Mouse (Mus musculus) kidney, adult 18-20 months (tissue): ENCODE results near the gene Ank2.

ENCODE experiments used
- DNase-seq: peaks from one replicate; pipeline ENCODE4 v3.0.0; 2021

The Ank2 gene

DNA sequence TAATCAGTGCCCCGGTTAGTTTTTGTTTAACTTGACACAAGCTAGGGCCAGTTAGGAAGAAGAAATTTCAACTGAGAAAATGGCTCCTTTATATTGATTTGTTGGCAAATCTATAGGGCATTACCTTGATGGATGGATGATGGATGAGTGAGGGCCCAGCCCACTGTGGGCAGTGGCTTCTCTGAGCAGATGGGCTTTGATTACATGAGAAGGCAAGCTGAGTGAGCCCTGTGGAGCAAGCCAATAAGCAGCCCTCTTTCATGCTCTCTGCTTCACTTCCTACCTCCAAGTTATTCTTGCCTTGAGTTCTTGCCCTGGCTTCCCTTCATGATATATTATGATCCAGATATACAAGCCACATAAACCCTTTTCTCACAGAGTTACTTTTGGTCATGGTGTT is 401.4 kb downstream of the Ank2 start:
- no peak for DNase-seq

DNA sequence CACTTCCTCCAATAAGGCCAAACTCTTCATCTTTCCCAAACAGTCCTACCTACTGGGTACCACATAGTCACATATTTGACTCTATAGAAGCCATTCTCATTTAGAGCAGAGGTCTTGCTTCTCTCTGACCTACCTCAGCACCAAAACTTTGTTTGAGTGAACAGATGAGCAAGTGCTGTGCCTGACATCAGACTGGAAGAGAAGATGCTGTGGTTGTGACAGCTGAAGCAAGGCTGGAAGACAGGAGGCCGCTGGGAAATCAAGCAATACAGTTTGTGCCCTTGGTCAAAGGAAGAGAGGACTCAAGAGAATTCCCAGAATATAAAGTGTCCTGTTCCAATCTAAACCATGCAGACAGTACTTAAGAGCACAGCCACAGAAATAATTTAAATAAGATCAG is 402.0 kb downstream of the Ank2 start:
- no peak for DNase-seq

DNA sequence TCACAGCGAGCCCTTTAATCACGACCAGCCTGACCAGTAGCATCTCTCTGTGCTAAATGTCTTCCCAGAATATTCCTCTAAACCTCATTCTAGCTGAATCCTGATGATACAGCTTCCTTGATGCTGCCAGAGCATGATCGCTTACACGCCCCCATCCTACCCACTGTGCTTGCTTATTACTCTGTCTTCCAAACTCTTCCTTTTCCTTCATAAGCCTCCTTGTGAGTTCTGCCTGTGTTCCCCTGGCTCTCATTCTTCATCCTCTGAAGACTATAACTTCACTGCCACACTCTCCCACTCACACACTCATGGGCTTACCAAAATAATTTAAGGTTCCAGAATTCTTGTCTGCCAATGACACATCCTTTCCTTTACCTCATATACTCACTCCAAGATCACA is 405.5 kb downstream of the Ank2 start:
- DNase-seq, result no peak

DNA sequence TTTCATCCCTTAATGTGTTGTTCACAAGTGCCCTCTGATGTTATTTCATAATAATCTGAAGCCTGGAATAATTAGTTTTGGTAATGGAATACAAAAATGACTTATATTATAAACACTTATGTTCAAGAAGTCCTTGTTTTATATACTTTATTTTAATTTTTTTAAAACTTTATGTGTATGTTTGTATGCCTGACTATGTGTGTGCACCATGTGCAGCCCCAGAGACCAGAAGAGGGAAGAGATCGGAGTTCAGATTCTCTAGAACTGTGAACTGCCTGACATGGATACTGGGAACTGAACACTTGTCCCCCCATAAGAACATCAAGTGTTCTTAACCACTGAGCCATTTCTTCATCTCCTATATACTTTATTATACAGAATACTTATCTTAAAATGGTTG is 411.6 kb downstream of the Ank2 start:
- DNase-seq, result no peak

DNA sequence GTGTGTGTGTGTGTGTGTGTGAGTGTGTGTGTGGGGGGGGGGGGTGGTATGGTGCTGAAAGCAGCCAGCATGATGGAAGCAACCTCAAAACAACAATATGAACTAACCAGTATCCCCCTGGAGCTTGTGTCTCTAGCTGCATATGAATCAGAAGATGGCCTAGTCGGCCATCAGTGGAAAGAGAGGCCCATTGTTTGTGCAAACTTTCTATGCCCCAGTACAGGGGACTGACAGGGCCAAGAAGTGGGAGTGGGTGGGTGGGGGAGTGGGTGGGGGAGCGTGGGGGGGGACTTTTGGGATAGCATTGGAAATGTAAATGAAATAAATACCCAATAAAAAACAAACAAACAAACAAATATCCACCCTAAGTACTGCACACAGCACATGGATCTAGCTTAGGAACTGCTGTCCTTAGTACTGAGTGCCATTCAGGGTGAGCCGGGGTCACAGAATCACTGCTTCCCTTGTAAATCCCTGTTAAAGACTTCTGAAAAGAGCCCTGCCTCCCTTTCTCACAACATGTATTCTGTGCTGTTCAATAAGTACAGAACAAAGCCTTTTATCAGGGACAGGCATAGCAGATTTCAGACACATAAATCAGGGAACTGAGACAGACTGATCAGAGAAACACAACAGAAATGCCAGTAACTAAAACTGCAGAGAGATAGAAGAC is 412.2 kb downstream of the Ank2 start:
- no peak for DNase-seq

DNA sequence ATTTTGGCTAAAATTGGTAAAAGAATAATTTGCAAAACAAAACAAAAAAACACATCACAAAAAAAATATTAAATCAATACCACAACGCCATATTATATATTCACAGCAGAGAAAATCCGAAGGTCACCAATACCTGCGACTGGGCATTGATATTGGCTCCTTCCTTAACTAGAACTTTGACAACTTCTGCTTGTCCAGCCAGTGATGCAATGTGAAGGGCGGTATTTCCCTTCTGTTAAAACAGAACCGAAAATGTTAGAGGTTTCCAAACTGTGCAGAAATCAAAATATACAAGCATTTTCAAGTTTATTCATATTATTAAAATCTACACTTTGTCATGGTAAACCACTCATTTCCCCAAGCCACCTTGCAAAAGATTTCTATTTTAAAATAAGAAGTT is 421.8 kb downstream of the Ank2 start:
- DNase-seq, result no peak

DNA sequence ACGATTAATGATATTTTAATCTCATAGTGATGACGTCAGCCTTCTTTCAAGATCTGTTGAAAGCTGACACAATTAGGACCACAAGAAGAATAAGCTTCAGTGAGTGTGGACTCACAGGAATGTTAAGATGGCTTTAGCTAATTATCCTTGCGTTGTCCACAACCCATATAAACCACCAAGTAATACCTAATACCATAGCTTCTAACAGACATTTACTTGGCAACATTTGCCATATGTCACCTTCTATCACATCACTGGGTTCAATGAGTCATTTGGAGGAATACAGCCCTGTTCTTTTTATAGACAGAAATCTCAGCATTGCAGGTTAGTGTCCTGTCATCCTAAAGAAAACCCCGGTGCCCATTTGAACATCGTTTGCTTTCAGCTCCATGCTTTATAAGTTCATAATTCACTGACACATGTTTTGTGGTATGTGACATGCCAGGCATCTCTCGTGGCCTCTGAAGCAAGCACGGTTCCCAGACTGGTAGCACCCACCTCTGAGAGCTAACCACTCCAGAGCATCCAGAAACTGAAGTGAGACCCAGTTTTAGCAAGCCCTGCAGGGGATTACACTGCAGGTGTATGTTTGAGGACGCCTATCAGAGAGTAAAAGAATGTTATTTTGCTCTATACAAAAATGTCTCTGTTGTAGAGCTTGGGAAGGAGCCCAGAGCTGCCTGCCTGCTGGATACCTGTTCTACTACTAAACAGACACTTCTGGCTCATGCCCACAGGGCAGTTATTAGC is 423.4 kb downstream of the Ank2 start:
- DNase-seq, result no peak

DNA sequence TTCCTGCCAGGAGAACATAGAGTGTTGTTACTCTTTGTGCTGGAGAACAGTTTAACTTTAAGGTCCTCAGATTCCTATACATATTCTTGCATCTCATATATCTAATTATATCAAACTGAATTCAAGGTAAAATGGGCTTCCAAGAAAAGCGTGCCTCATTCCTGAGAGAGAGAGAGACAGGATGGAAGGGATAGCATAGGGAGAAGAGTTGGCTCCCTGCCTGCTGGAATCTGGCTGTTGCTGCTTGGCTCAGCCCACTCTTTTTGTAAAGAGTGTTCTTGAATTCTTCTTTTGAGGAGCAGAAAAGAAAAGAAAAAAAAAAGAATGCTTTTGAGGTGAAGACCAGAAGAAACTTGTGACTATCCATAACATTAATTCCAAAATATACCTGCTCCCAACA is 427.7 kb downstream of the Ank2 start:
- DNase-seq, result no peak

DNA sequence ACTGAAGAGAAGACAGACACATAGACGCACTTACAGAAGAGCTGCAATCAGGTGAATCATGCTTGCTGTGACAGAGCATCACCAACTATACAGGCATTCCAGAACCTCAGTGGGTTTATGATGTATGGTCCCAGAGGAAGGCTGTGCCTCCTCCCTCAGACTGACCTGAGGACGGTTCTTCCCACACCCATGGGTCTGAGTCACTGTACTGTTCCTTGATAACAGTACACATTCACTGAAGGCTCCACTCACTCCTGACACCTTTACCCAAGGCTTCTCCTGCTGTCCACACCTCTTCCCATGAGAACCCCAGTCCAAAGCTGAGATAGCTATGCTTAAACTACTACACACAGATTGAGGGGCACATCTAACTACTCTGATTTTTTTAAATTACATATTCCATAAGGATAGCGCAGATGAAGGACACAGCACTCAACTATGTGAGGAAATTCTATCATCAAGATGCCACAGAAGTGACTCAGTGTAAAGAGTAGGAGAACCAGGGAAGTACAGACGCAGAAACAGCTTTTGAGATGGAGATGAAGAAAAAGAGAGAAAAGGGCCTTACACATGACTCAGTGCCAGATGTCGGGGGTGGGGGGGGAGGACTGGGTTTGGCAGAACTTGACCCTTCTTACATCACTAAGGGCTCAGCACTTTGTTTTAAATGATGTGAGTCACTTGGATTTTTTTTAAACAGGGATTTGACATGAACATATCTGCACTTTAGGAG is 435.3 kb downstream of the Ank2 start:
- DNase-seq, result no peak

DNA sequence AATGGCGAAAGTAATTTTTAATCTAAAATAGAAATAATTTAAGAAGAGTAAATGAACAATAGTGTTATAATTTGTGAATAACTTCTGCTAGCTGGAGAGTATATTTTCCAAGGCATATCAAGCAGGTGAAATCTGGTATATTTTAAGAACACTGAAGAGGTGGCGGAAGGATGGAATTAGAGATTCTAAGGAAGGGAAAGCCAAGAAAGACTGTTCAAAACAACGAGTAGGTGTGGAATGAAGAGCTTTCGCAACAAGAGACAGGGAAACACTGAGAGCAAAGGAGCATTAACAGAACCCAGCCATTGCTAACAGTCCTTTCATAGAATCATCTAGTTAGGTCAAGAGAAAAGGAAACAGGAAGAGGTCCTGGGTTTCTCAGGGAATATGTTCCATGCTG is 439.5 kb downstream of the Ank2 start:
- DNase-seq, result no peak

DNA sequence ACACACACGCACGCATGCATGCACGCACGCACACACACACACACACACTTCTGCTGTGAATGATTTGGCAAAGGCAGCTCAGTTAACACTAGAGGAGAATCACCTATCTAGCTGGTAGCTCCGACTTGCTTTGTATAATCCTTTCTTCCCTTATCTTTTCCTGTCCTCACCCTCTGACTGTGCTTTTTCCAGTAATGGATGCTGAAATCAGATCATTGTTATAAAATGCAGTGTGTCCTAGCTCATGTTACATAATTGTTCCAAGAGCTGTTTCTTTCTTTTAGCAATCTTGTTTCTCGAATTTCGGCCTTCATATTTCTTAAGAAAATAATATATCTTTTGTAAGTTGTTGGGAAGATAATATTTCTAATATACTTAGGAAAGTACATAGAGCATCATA is 457.9 kb downstream of the Ank2 start:
- DNase-seq, result no peak

DNA sequence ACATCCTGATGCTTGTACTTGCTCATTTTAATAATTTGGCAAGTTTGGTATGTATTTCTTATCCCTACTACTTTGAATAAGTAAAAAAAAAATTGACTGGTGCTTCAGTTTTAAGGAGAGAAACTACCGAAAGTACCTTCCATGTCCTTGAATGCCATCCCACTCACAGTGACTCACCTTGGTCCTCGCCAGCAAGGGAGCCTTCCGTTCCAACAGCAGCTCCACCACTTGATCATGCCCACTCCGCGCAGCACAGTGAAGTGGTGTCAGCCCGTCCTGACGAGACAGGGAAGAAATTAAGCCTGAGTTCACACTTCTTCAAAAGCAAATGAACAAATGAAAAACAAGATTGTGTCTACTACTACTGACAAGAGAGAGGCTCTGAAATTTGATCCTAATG is 460.6 kb downstream of the Ank2 start:
- DNase-seq, result no peak

DNA sequence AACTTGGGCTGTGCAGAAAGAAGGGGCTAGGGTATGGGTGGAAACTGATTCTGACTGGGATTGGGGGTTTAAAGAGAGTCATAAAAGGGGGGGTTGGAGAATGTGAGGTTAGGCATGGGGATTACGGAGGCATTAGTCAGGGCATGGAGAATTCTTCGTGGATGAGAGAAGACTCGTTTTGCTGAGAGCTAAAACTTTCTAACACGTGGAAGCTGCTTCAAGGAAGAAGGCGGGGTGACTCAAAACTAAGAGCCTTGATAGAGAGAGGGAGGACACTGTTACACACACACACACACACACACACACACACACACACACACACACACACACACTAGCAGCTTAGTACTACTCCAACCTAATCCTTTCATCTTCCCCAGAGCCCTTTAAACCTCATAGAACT is 463.0 kb downstream of the Ank2 start:
- DNase-seq, result no peak

DNA sequence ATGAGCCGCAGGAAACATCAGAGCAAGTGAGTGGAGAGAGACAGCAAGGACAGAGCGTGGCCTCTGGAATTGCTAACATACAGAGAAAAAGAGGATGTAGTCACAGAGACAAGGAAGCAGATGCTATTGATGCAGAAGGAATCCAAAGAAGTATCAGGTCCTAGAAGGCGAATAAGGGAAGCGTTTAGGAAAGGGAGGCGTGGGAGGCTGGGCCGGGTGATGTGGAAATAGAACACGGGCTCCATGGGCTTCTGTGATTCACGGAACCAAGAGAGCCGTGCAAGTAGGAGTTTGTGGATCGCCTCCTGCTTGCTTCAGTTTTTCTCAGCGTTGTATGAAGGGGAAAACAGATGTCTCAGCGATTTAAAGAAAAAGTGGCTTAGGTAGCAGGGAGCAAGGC is 463.6 kb downstream of the Ank2 start:
- DNase-seq, result no peak

DNA sequence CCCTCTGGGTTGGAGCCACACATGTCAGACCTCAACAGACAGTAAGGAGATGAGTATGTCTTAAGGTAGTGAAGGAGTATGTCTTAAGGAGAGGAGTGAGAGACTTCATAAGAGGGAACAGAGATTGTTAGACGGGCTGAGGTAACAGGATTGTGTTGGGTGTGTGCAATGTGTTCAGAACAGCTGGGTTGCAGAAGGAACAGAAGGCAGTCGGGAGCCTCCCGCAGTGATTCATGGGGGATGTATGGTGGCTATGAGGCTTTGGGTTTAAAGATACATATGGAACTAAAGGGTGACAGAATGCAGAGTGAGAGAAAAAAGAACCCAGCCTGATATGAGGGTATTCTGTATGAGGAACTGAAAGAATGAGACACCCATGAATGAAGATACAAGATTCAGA is 464.2 kb downstream of the Ank2 start:
- no peak for DNase-seq

DNA sequence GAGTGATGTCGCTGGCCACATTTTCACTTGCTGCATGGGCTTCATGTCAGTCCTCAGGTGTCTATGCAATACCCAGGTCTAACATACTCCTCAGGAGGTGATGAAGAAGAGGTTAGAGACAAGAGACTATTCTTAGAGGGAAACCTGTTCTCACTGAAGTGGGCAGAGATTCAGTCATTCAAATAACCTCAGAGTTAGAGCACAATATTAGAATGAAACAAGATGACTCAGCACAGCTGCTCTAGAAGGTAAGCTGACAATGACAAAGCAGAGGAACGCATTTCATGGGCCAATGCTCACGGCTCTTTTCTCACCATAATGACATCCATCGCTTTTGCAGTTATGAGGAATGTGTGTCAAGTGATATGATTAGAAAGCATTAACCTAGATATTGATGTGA is 475.2 kb downstream of the Ank2 start:
- no peak for DNase-seq

DNA sequence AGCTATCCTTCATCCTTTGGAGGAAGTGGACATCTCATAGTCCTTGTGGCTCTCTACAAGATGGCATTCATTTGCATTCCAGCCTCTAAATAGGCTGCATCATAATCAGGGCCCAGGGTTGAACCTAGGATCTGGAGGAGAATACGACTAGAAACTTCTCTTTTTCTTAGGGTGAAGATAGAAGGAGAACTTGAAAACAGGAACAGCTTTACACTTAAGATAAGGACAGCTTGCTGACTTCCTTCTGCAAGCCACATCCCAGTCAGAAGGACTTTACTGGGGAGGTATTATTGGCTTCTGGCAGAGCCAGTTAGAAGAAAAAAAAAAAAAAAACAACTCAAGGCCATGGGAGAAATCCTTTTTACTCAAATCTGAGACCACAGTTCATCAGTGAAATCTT is 479.0 kb downstream of the Ank2 start:
- DNase-seq, result no peak

DNA sequence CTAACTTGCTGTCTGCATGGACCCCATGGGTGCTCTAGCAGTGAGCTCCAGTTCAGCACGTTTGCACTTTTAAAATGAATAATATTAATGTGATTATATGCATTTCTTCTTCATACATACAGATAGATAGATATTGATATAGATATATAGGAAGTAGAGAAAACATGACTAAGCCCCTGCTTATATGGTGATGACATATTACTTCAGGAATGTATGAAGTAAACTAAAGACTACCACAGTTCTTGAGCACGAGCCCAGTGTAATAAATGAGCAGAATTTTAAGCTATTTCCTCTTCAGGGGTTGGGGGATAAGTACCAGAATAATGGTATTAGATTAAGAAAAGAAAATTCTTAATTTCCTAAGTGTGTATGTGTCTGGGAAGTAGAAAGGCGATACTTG is 479.4 kb downstream of the Ank2 start:
- no peak for DNase-seq

DNA sequence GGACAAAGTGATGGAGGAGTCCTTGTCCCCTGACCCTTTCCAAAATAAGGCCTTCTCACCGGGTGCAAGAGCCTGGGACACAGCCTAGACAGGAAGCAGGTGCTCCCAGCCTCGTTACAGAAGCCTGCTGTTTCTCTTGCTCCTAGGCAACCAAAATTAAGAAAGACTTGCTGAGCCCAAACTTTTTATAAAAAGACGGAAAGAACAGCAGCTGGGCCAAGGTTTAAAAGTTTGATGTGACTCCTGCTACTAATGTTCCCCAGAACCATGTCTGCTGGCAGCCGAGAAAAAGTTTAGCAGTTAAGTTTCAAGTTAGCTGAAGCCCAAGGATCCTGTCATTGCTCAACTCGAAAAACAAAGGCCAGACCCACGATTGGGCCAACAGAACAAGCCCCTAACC is 480.0 kb downstream of the Ank2 start:
- DNase-seq, result no peak

DNA sequence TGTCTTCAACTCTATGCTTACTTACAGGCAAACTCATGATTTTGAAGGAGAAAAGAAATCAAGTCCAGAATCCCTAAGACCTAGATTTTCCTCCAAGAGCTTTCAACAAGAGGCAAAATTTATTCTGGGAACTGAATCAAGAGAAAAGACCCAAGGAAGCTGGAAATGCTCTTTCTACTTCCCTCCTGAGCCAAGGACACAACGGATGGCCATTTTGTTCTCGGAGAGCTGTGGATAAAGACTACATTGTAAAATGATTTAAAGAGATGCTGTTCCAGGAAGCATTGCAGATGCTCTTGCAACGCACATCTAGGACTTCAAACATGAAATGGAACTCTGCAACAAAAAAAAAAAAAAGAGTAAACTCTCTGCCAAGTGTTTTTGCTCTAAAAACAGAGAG is 481.6 kb downstream of the Ank2 start:
- DNase-seq, result no peak

DNA sequence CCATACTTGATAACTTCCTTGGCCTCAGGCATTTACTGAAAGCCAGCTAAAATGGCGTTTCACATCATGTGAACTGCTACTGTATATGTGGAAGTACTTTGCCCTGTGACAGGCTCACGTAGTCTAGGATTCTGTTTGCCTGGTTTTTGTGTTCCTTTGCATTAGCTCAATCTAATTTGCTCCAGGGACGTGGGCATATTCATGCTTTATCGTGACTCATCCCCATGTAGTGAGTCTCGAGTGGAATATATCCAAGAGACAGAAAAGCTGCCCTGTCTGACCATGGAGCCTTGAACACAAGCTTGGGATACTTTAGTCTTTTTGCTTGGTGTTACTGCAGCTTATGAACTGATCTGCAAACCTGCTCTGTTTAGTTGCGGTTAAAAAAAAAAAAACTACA is 483.6 kb downstream of the Ank2 start:
- DNase-seq, result no peak

DNA sequence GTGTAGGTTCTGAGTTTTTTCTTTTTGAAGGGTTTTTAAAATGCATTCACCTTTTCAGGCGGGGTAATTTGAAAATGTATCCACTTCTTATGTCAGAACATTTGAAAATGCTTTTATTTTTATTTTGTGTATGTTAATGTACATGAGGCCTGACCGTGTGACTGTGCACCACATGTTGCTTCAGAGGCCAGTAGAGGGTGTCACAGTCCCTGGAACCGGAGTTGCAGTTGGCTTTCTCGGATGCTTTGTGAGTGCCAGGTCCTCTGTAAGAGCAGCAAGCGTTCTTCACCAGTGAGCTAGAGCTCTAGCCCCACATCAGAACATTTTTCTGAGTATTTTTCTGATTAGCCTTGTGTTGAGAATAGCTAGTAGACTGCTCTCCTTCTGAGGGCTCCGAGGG is 484.0 kb downstream of the Ank2 start:
- DNase-seq, result no peak

DNA sequence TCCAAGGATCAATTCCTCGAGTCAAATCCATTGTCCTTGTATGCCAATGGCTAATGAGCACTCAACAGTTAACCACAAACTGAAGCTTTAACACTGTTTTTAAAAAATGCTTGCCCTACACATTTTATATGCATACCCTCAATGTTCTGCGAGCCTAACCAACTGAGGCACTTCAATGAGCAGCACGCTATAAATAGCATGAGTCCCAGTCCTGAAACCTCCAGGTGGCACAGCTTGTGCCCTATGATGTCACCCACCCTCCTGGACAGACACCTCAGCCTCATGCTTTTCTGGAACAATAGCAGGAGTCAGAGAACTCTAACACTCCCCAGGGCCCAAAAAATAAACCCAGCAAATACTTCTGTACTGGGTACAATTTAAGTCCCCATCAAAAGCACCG is 485.2 kb downstream of the Ank2 start:
- no peak for DNase-seq

DNA sequence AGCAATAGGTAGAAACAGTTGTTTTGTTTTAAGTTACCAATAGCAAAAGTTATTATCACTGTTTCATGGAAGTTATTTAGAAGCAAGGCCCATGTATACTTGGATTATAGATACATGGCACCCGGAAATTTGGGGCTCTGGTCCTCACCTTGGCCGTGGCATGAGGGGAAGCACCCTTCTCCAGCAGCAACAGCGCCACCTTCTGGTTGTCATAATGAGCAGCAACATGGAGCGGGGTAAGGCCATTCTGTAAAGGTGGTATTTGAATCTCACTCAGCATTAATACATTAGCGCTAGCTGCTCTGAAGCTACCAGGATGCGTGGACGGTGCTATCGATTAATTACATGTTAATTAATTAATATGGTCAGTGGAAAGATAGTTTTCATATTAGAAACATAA is 486.6 kb downstream of the Ank2 start:
- DNase-seq, result peak; percentile 30
